Mouse (Mus musculus) splenic B cell, adult 2 months (primary cell): ENCODE data around the gene Dlg1.

Source experiments
- DNase-seq: peaks from one replicate; pipeline ENCODE4 v3.0.0-alpha.2; 2011; ENCODE audit warnings: low read depth, low spot score
- H3K27me3 ChIP-seq: 2 replicates; pipeline ENCODE4 v1.6.1; 2012; ENCODE audit warnings: mild to moderate bottlenecking, low read length, moderate library complexity, mixed read lengths; ENCODE audit not compliant: control insufficient read depth, poor library complexity, insufficient read depth, severe bottlenecking
- H3K36me3 ChIP-seq: 2 replicates; pipeline ENCODE4 v1.6.1; 2012; ENCODE audit warnings: mild to moderate bottlenecking, low read length, moderate library complexity, mixed read lengths; ENCODE audit not compliant: control insufficient read depth, poor library complexity, insufficient read depth, severe bottlenecking

The Dlg1 gene

DNA sequence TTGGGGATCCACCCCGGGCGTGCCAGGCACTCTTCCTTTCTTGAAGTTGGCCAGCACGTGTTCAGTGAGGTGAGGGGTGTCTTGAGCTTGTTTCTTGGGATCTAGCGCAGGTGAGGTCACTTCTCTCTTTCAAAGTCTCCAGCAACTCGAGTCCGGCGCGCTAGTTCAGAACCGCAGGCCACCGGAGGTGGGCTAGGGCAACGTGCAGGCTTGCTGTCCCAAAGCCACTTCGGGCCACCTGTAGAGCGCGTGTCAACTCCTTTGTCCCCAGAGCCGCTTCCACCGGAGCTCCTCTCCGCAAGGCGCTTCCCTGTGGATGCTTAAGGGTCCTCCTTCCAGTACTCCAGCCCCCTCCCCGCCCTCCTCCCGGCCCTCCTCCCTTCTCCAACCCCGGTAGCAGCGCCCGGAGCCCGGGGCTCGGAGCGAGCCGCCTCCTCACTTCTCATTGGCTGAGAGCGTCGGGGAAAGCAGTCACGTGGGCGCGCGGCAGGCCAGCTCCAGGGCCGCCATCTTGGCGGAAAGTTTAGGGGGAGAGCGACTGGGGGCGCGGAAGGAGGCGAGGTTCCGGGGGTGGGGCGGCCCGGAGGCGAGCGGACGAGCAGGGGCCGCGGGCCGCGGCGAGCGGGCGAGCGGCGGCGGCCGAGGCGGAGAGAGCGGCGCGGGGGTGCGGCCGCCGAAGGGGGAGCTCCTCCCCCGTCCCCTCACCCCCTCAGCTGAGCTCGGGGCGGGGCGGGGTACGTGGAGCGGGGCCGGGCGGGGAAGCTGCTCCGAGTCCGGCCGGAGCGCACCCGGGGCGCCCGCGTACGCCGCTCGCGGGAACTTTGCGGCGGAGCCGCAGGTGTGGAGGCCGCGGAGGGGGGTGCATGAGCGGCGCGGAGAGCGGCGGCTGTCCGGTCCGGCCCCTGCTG lies at the start of gene Dlg1:
Dlg1 (plus strand) TSS at position 65 of the 908 bp plus-strand sequence.
- H3K27me3 ChIP-seq, result no peaks in the 10 kb centered on the region
- DNase-seq, result peak; percentile 87
- peaks cover 2% of the 10 kb centered on the region; the same call in 1 of the 2 replicates for H3K36me3 ChIP-seq

DNA sequence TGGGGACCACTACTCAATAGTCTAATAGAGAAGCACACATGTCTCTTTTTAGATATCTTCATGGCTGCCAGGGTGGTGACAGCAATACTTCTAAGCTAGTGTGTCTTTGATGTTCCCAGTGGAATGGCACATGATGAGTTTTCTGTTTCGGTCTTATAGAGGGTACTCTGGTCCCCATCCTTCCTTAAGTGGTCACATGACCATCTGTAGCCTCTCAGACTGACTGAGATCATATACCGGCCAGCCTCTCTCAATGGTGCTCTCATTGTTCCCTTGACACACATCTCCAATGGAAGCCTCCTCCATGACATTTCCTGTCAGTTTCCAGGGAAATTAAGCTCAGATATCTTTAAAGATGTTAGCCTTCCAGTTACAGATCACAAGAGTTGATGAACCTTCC lies 46.9 kb upstream of the Dlg1 start:
- Histone ChIP-seq H3K27me3 (no peaks in the 10 kb centered on the region), H3K36me3 (no peaks in the 10 kb centered on the region)
- DNase-seq, result no peak

DNA sequence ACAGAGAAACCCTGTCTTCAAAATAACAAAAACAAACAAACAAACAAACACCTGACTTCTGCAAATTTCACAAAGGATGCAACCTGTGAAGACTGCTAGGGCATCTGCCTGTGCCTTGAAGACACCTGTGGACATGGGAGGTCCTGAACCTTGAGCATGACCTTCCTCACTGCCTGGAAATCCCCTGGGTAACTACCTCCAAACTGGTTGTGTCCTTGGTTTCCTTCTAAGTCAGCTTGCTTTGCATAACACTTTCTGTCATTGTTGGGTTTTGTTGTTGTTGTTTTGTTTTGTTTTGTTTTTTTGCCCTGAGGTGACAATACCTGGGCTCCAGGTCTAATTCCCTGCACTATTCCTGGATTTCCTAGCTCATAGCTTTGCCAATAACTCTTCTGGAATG lies 46.1 kb upstream of the Dlg1 start:
- no peak for DNase-seq

DNA sequence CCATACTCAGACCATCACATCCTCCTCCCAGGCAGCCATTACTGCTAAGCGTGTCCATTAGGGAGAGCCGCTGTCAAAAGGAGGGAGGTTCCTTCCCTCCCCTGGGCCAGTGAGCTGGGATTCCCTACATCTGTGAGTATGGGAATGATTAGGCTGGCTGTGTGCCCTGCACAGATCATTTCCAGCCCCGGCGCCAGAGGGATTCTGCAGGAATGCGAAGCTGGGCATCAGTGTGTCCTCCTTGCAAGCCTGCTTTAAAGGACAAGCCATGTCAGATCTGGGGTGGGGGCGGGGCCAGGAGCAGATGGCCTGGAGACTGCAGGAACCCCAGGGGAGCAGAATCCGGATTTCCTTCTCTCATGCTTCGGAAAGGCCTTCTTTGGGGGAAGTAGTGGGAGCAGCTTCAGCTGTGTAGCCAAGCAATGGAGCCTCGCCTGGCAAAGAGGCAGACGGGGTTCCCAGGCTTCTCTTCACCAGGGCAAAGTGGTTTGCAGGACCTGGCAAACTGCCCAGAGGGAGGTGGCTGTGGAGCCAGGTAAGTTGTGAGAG lies 45.3 kb upstream of the Dlg1 start:
- no peak for DNase-seq
- no peaks in the 10 kb centered on the region for H3K27me3 ChIP-seq
- no peaks in the 10 kb centered on the region for H3K36me3 ChIP-seq

More for the DNA sequence above, 46.1 kb upstream of the Dlg1 start:
- H3K27me3 ChIP-seq, result no peaks in the 10 kb centered on the region
- H3K36me3 ChIP-seq, result no peaks in the 10 kb centered on the region

DNA sequence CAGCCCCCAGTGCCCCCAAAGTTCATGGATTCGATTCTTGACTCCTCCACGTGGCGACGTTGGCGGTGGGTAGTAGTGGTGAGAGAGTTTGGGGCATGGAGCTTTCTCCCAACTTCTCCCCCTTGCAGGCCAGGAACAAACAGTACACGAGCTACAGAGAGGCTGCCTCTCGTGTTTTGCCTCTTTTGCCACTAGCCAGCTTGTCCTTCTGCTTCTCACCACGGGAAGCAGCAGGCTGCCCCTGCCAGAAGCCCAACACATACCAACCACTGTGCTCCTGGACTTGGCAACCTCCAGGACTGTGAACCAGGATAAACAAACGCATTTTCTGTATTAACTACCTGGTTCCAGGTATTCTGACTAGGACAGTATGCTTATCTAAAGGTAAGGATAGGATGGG lies 44.6 kb upstream of the Dlg1 start:
- no peak for DNase-seq
- Histone ChIP-seq H3K36me3 (no peaks in the 10 kb centered on the region), H3K27me3 (no peaks in the 10 kb centered on the region)

DNA sequence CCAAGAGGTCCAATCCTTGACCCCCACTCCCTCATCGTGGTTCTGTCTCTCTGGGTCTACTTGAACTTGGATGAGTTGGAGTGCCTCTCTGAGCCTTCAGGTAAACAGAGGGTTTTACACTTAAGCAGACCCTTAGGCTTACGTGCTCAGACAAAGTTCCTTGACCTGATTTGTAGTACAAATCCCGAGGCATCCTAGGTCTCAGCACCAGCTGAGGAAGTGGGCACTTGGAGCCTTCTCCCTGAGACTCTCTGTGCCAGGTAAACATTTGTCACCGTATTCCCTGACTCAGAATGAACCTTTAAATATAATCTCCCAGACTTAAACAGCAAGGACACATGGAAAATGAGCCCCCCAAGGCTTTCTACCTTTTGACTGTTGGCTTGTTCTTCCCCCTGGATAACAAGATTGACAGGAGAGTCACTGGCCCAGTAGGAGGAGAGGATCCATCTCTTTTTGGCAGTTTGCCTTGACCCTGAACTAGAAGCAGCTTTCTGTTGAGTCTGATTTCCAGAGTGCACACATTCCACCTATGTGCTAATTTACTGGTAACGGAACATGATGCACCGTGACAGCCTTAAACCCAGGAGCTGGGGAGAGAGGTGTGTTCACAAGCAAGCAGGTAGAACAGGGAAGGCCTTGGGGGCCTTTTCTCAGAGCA lies 43.4 kb upstream of the Dlg1 start:
- H3K36me3 ChIP-seq, result no peaks in the 10 kb centered on the region
- DNase-seq, result no peak

DNA sequence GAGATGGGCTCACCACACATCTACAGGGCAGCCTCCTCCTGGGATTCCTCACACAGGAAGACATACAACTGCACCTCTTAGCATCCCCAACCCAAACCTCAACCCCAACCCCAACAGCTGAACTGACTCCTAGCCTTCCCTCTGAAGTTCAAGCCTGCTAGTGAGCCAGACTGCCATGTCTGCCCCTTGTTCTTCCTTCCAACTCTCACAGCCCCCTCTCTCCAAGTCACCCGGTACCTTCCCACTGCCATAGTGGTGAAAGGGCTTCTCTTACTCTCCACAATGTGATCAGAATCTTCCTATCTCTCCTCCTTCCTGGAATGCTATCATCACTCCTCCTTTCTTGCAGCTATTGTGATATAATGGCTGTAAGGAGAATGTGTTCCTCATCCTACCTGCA lies 40.9 kb upstream of the Dlg1 start:
- no peaks in the 10 kb centered on the region for H3K27me3 ChIP-seq
- no peaks in the 10 kb centered on the region for H3K36me3 ChIP-seq
- no peak for DNase-seq

More for the DNA sequence above, 43.4 kb upstream of the Dlg1 start:
- no peaks in the 10 kb centered on the region for H3K27me3 ChIP-seq

DNA sequence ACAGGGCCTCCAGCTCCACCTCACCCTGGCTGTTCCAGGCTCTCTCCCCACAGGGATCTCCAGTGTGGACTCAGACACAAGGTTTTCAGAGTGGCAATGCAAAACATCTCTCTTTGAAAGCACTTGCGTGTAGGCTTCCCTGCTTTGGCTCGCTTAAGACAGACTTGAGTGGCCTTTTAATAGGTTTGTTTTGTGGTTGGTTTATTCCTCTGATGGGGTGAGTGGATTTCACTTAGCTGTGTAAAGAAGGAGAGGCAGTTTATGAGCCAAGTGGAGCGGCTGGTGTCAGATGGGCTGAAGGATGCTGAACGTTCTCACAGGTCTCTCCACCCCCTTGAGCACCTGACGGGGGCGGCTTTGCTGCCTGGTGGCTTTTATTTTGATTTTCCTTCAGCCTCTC lies 40.1 kb upstream of the Dlg1 start:
- H3K27me3 ChIP-seq, result no peaks in the 10 kb centered on the region
- no peaks in the 10 kb centered on the region for H3K36me3 ChIP-seq
- no peak for DNase-seq

DNA sequence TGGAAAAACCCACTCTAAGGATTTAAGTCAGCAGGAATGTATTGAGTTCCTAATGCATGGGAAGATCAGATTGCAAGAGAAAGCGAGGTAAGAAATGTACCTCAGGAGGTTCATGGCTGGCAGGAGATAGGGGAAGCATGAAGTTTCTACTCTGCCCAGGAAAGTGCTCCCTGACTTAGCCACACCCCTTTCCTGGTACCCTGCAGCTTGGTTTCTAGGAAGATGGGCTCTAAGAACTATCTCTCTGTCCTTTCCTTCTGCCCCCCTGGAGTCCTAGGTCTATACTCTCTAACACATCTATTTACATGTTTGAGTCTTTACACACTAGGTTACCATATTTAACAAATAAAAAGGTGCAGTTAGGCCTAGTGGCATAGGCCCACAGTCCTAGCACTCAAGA lies 38.5 kb upstream of the Dlg1 start:
- no peak for DNase-seq
- H3K27me3 ChIP-seq, result no peaks in the 10 kb centered on the region

DNA sequence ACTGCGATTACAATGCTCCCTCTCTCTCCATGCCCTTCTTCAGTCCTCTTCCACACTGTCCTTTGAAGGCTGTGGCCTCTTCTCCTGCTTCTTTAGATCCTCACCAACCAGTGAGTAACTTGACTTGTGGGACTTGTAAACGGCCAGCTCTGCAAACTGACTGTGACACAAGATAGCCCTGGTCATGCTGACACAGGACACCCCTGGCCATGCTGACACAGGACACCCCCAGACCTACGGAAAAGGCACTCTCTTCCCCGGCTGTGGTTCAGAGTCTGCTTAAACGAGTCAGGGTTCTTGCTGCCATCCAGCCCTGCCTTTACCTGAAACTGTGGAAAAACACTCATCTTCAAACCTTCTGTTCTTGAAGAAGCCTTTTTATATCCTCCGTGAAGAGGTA lies 36.9 kb upstream of the Dlg1 start:
- DNase-seq, result no peak
- no peaks in the 10 kb centered on the region for H3K36me3 ChIP-seq
- no peaks in the 10 kb centered on the region for H3K27me3 ChIP-seq

More for the DNA sequence above, 38.5 kb upstream of the Dlg1 start:
- H3K36me3 ChIP-seq, result no peaks in the 10 kb centered on the region

DNA sequence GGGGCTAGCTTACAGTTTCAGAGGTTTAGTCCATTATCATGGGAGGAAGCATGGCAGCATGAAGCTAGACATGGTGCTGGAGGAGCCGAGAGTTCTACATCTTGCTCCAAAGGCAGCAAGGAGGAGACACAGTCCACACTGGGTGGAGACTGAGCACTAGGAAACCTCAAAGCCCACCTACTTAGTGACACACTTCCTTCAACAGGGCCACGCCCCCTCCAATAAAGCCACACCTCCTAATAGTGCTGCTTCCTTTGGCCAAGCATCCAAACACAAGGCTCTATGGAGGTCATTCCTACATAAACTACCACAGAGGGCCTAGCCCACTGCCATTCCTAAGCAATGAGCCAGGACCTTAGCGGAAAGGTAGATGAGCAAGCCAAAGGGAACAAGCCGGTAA lies 32.9 kb upstream of the Dlg1 start:
- no peak for DNase-seq
- Histone ChIP-seq H3K27me3 (no peaks in the 10 kb centered on the region), H3K36me3 (no peaks in the 10 kb centered on the region)

DNA sequence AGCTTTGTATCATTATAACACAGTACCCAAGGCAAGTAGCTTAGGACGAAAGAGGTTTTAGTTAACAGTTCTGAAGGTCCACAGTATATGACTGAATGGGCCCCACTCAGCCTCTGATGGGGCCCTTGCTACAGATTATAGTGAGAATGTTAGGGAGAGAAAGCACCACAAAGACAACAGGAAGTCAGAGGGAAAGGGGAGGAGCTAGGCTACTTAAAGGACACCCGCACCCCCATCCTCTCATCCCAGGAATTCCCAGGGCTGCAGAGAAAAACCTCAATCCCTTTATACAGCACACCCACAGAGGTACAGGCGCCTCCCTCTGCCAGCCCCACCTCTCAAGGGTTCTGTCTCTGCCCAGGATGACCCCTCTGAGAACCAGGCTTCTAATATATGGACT lies 32.2 kb upstream of the Dlg1 start:
- H3K36me3 ChIP-seq, result no peaks in the 10 kb centered on the region
- no peak for DNase-seq
- no peaks in the 10 kb centered on the region for H3K27me3 ChIP-seq

DNA sequence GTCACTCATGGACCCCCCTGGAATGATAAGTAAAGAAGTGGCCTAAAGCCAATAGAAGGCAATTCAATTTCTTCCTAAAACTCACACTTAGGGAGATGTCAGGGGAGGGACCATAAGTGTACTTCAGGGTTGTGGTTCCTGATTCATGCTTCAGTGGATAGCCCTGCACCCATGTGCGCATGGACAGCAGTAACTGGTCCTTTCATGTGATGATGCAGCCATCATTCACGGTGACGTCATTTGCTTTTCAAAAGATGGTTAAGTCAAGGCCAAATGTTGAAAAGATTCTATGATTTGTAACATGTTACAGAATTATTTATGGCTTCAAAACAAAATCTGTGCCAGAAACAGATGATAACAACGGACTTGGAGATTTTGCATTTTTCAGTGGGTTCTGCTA lies 28.9 kb upstream of the Dlg1 start:
- no peak for DNase-seq
- Histone ChIP-seq H3K27me3 (no peaks in the 10 kb centered on the region), H3K36me3 (no peaks in the 10 kb centered on the region)

DNA sequence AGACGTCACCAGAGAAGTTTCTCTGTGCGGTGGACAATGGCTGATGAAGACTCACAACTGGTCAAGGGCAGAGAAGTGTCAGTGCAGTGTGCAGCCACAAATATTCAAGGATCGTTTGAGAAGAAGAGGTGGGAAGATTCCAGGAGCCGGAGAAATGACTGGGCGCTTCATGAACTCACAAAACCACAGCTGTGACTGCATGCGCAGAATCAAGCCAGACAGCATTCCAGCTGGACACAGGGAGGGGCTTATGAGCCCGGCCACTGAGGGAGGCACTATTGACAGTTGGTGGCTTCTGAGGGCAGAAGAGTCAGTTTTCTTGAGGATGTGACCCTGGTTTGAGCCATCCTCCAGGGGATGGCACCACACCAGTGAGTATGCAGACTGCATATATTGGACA lies 24.9 kb upstream of the Dlg1 start:
- H3K27me3 ChIP-seq, result no peaks in the 10 kb centered on the region
- no peaks in the 10 kb centered on the region for H3K36me3 ChIP-seq
- DNase-seq, result no peak

DNA sequence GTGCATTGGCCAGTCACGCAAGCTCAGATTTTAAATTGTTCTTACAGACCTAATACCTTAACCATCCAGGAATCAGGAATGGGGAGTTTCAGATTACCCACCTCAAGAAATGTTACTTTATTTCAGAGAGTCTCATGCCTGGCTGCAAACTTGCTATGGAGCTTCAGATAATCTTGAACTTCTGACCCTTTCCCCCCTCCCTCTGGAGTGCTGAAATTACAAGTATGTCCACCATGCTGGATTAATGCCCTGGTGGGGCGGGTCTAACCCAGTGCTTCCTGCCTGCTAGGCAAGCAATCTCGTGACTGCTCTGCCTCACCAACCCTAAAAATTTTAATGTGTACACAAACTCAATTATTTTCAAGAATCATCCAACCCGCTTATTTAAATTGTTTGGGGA lies 23.3 kb upstream of the Dlg1 start:
- H3K27me3 ChIP-seq, result no peaks in the 10 kb centered on the region
- no peaks in the 10 kb centered on the region for H3K36me3 ChIP-seq
- no peak for DNase-seq
